Mouse (Mus musculus) small intestine, adult 2 months (tissue): ENCODE measurements around the gene Tmem222. TPM values are rescaled to one million over a fixed set of nuclear protein-coding genes. Genes with fewer than 3 reads are reported as not detected.

ENCODE experiments used
- H3K27ac ChIP-seq: fragments of 200-500 bp; 2 replicates; pipeline ENCODE4 v1.5.1; 2012; ENCODE audit warnings: low read depth, low read length, control low read depth, inconsistent platforms; ENCODE audit not compliant: insufficient read depth
- H3K27me3 ChIP-seq: fragments of 200-500 bp; 2 replicates; pipeline ENCODE4 v1.6.1; 2012; ENCODE audit warnings: mild to moderate bottlenecking, moderate library complexity, low read length, inconsistent platforms; ENCODE audit not compliant: control insufficient read depth, insufficient read depth
- H3K36me3 ChIP-seq: fragments of 200-500 bp; 2 replicates; pipeline ENCODE4 v1.6.1; 2012; ENCODE audit warnings: mild to moderate bottlenecking, low read length, control low read depth, inconsistent platforms; ENCODE audit not compliant: control insufficient read depth, insufficient read depth
- H3K4me1 ChIP-seq: fragments of 200-500 bp; 2 replicates; pipeline ENCODE4 v1.6.1; 2012; ENCODE audit warnings: low read length, inconsistent platforms, mixed read lengths; ENCODE audit not compliant: control insufficient read depth, insufficient read depth, insufficient read length
- H3K4me3 ChIP-seq: fragments of 200-500 bp; 2 replicates; pipeline ENCODE4 v1.5.1; 2012; ENCODE audit warnings: low read depth, mild to moderate bottlenecking, control low read depth, inconsistent platforms, low read length, moderate library complexity
- CTCF ChIP-seq: fragments of 200-500 bp; IDR thresholded peaks from 2 replicates; pipeline ENCODE4 v1.5.1; 2012; ENCODE audit warnings: low read depth, mild to moderate bottlenecking, control low read depth, inconsistent platforms, low read length, moderate library complexity, mixed read lengths; ENCODE audit not compliant: insufficient replicate concordance, insufficient read length; ENCODE audit errors: extremely low read depth
- POLR2A ChIP-seq: fragments of 200-500 bp; IDR thresholded peaks from 2 replicates; pipeline ENCODE4 v1.6.1; 2012; ENCODE audit warnings: low read depth, mild to moderate bottlenecking, control low read depth, inconsistent platforms, low read length, moderate library complexity
- WGBS: fragments of 180-500 bp; shearing (Covaris S2); methylation state at CpG from one replicate; pipeline ENCODE4 v1.1.7; 2018; 5-methylcytosine and 5-hydroxymethylcytosine counted together
- polyA plus RNA-seq: library from polyadenylated mRNA; depleted of rRNA; stranded (reverse); fragments of >200 nt; gene quantifications from 2 replicates; pipeline ENCODE4 v1.2.3, GENCODE M21; 2012

The Tmem222 gene
- polyA plus RNA-seq, 1 experiment = 58.0 TPM

GRCm38 (mm10) chr4:133269596-133269995 is 8.0 kb downstream of the Tmem222 start:
- H3K4me3 ChIP-seq = no peak overlapping the region
- 79% methylated on average over 3 of the region's 3 CpGs for WGBS
- H3K27me3 ChIP-seq = no peaks in the 10 kb centered on the region
- H3K36me3 ChIP-seq = peaks cover 50% of the 10 kb centered on the region
- no peaks in the 10 kb centered on the region for H3K4me1 ChIP-seq
- no peak for TF ChIP-seq POLR2A
- no peak for TF ChIP-seq CTCF
- no peak overlapping the region for H3K27ac ChIP-seq

DNA sequence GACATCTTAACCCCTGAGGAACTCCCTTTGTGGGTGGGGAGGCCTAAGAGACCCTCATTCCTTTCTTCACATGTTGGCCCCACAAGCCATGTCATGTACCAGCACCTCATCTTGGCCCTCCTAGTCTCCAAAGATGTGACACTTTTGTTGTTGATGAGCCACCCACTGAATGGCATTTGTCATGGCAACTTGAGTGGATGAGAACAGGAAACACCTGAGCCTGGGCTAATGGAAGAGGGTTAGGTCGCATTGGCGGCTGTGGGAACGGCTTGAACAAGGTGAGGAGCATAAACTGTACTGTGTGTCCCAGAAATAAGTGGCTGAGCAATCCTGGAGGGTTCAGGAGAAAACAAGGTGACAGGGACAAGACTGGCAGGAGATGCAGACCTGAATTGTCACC is 8.7 kb downstream of the Tmem222 start:
- Histone ChIP-seq H3K36me3 (peaks cover 51% of the 10 kb centered on the region), H3K27me3 (no peaks in the 10 kb centered on the region), H3K4me3 (no peak overlapping the region), H3K4me1 (no peaks in the 10 kb centered on the region), H3K27ac (no peak overlapping the region)
- WGBS = 87% methylated on average over 3 of the region's 3 CpGs
- TF ChIP-seq CTCF (no peak), POLR2A (no peak)

- peaks cover 51% of the 10 kb centered on the region for H3K36me3 ChIP-seq
- WGBS = 94% methylated on average over 12 of the region's 12 CpGs
- TF ChIP-seq CTCF (no peak), POLR2A (no peak)
- H3K4me3 ChIP-seq = no peak overlapping the region
- H3K4me1 ChIP-seq = 0 out of 2 replicates have a peak, but pooled peaks cover 3% of the 10 kb centered on the region
- H3K27me3 ChIP-seq = no peaks in the 10 kb centered on the region
- H3K27ac ChIP-seq = no peak overlapping the region
These were observed 11.2 kb downstream of the Tmem222 start for GRCm38 (mm10) chr4:133266248-133266880.

GRCm38 (mm10) chr4:133265759-133266158 is 11.8 kb downstream of the Tmem222 start:
- no peaks in the 10 kb centered on the region for H3K27me3 ChIP-seq
- H3K36me3 ChIP-seq = peaks cover 49% of the 10 kb centered on the region
- TF ChIP-seq POLR2A = no peak
- TF ChIP-seq CTCF = no peak
- WGBS = 94% methylated on average over 4 of the region's 4 CpGs
- H3K27ac ChIP-seq = no peak overlapping the region
- H3K4me1 ChIP-seq = 0 out of 2 replicates have a peak, but pooled peaks cover 3% of the 10 kb centered on the region
- no peak overlapping the region for H3K4me3 ChIP-seq

GRCm38 (mm10) chr4:133265297-133265696 is 12.3 kb downstream of the Tmem222 start:
- no peak overlapping the region for H3K27ac ChIP-seq
- no peak overlapping the region for H3K4me3 ChIP-seq
- 88% methylated on average over 3 of the region's 3 CpGs for WGBS
- peaks cover 47% of the 10 kb centered on the region for H3K36me3 ChIP-seq
- no peak for TF ChIP-seq POLR2A
- no peak for TF ChIP-seq CTCF
- no peaks in the 10 kb centered on the region for H3K27me3 ChIP-seq
- 0 out of 2 replicates have a peak, but pooled peaks cover 3% of the 10 kb centered on the region for H3K4me1 ChIP-seq

GRCm38 (mm10) chr4:133264559-133264958 is 13.0 kb downstream of the Tmem222 start:
- 77% methylated on average over 2 of the region's 2 CpGs for WGBS
- Histone ChIP-seq H3K27me3 (no peaks in the 10 kb centered on the region), H3K4me3 (no peak overlapping the region)

DNA sequence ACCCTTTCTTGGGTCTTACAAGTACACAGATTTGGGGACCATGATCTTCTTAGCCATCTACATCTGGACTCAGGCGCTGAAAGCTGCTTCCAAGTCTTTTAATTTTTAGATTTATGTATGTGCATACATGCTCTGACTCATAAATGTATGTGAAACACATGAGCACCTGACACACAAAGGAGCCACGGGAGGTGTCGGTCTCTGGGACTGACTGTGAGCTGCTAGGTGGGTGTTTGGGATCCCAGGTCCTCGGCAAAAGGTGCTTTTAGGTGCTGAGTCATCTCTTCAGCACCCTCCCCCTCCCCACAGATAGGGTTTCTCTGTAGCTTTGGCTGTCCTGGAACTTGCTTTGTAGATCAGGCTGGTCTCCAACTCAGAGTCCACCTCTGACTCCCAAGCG is 13.8 kb downstream of the Tmem222 start:
- peaks cover 37% of the 10 kb centered on the region for H3K36me3 ChIP-seq
- TF ChIP-seq POLR2A (no peak), CTCF (no peak)
- H3K4me1 ChIP-seq = 0 out of 2 replicates have a peak, but pooled peaks cover 3% of the 10 kb centered on the region
- no peaks in the 10 kb centered on the region for H3K27me3 ChIP-seq
- no peak overlapping the region for H3K27ac ChIP-seq
- 82% methylated on average over 5 of the region's 5 CpGs for WGBS
- H3K4me3 ChIP-seq = no peak overlapping the region

More at GRCm38 (mm10) chr4:133264559-133264958, 13.0 kb downstream of the Tmem222 start:
- Histone ChIP-seq H3K36me3 (peaks cover 44% of the 10 kb centered on the region), H3K4me1 (0 out of 2 replicates have a peak, but pooled peaks cover 3% of the 10 kb centered on the region), H3K27ac (no peak overlapping the region)
- TF ChIP-seq POLR2A = no peak
- no peak for TF ChIP-seq CTCF
